Mouse (Mus musculus) C2C12 (cell line): ENCODE results near the gene Ptprf.

ENCODE experiments used
- CEBPB ChIP-seq: IDR thresholded peaks from one replicate; pipeline ENCODE4 v1.6.1; 2011; ENCODE audit warnings: low read depth, mild to moderate bottlenecking, control low read depth, moderate library complexity
- CTCF ChIP-seq: IDR thresholded peaks from one replicate; pipeline ENCODE4 v1.5.1; 2011; ENCODE audit not compliant: control insufficient read depth, insufficient read depth, insufficient read length
- FOSL1 ChIP-seq: IDR thresholded peaks from one replicate; pipeline ENCODE4 v1.8.0; 2011; ENCODE audit warnings: mild to moderate bottlenecking, low read length; ENCODE audit not compliant: poor library complexity, insufficient read depth, severe bottlenecking
- MAX ChIP-seq: IDR thresholded peaks from one replicate; pipeline ENCODE4 v1.6.1; 2011; ENCODE audit warnings: mild to moderate bottlenecking, control low read depth
- MYOD1 ChIP-seq: IDR thresholded peaks from one replicate; pipeline ENCODE4 v1.6.1; 2011; ENCODE audit warnings: low read depth; ENCODE audit not compliant: control insufficient read depth, insufficient read length
- MYOG ChIP-seq: IDR thresholded peaks from one replicate; pipeline ENCODE4 v1.6.1; 2011; ENCODE audit not compliant: control insufficient read depth, insufficient read length; ENCODE audit errors: extremely low read depth
- USF1 ChIP-seq: IDR thresholded peaks from one replicate; pipeline ENCODE4 v1.6.1; 2011; ENCODE audit warnings: low read depth, mild to moderate bottlenecking, control low read depth, moderate library complexity

GRCm38 (mm10) chr4:118231861-118232260 is 59.3 kb downstream of the Ptprf start:
- TF ChIP-seq CEBPB, result no peak
- TF ChIP-seq CTCF, result no peak
- TF ChIP-seq FOSL1, result no peak
- TF ChIP-seq MYOG, result no peak
- no peak for TF ChIP-seq USF1
- no peak for TF ChIP-seq MAX
- no peak for TF ChIP-seq MYOD1
